Mouse (Mus musculus) G1E (cell line): ENCODE results near the gene Calm3.

Source experiments
- CTCF ChIP-seq: IDR thresholded peaks from 2 replicates; pipeline ENCODE4 v1.5.1; 2012; ENCODE audit warnings: low read depth, low read length, inconsistent platforms, mixed read lengths
- GATA1 ChIP-seq: IDR thresholded peaks from 2 replicates; pipeline ENCODE4 v1.6.1; 2012; ENCODE audit warnings: borderline replicate concordance, low read length, inconsistent platforms, mixed read lengths
- GATA2 ChIP-seq: IDR thresholded peaks from 2 replicates; pipeline ENCODE4 v1.6.1; 2012; ENCODE audit warnings: low read depth, low read length, inconsistent platforms, borderline replicate concordance
- POLR2AphosphoS5 ChIP-seq: IDR thresholded peaks from 2 replicates; pipeline ENCODE4 v1.6.1; 2012; ENCODE audit warnings: low read depth, low read length, inconsistent platforms; ENCODE audit not compliant: insufficient replicate concordance
- TAL1 ChIP-seq: conservative IDR thresholded peaks from 2 replicates; pipeline ENCODE4 v1.6.1; 2012; ENCODE audit warnings: low read depth, low read length, inconsistent platforms, mixed read lengths

GRCm38 (mm10) chr7:16876608-16877007, 47.3 kb downstream of the Calm3 start:
- TF ChIP-seq CTCF (no peak), POLR2AphosphoS5 (no peak), GATA1 (no peak), TAL1 (no peak), GATA2 (no peak)
